Mouse (Mus musculus): ENCODE data around the gene Raver1. TPM values are rescaled to one million over a fixed set of nuclear protein-coding genes. Genes with fewer than 3 reads are reported as not detected.

Gene Raver1
- total RNA-seq (2021), result 10 to 100 TPM; 26.3 to 27.9 TPM
- polyA plus RNA-seq (2012; rRNA removed), result 27.4 and 29.1 TPM in 2 replicates
- long read RNA-seq, transcript Raver1-201 (13 exons, 3,470 nt), result major isoform, 13 of 18 reads
- long read RNA-seq, partial matches to known transcripts, result 1 of 18 reads
- long read RNA-seq, other reads (novel, unspliced or antisense), result 4 of 18 reads

- peak within 1 kb of the TSS; percentile 62 for H3K4me3 ChIP-seq
- peak; percentile 96 to 98 for DNase-seq
- intact Hi-C loops (cut with DNase I), result loop anchor here (2.0 to 5.0 kb wide), 2 partner anchors 41 to 60 kb away; partner anchors contain the start of gene Icam5
- peaks cover 7% of the 10 kb centered on the region for H3K4me1 ChIP-seq (ENCODE audit: control insufficient read depth, insufficient read depth, low read length)
- WGBS, result under 1% methylated on average over 54 of the region's 54 CpGs
- peak within 1 kb of the TSS; percentile 81 for H3K9ac ChIP-seq (ENCODE audit: low read depth, low read length)
- no peaks in the 10 kb centered on the region for H3K36me3 ChIP-seq (ENCODE audit: control insufficient read depth, insufficient read depth, low read length)
- peaks cover 5% of the 10 kb centered on the region; the same call in 1 of the 2 replicates for H3K79me2 ChIP-seq (replicated peaks; ENCODE audit: control insufficient read depth, insufficient read depth, low read length)
- peak within 1 kb of the TSS; percentile 94 for H3K27ac ChIP-seq
- H3K27me3 ChIP-seq (ENCODE audit: control insufficient read depth, insufficient read depth, low read length), result no peaks in the 10 kb centered on the region
- no peak for TF ChIP-seq EP300 (IDR thresholded peaks at IDR 0.05; ENCODE audit: insufficient read depth, low read depth, low read length)
- no peak for TF ChIP-seq CTCF (IDR thresholded peaks at IDR 0.05)
- peak; percentile 88 for TF ChIP-seq POLR2A (IDR thresholded peaks at IDR 0.05; ENCODE audit: insufficient read depth, low read depth, low read length)
These were observed at the start of gene Raver1, which contains the start of gene Gm38431 for GRCm38 (mm10) chr9:21091707-21092320. TSS of gene Raver1 (minus strand) at chr9:21092008. TSS of gene Gm38431 (minus strand) at chr9:21091997.

- H3K4me3 ChIP-seq, result no peak overlapping the region
- DNase-seq, result no peak
- H3K79me2 ChIP-seq (replicated peaks; ENCODE audit: control insufficient read depth, insufficient read depth, low read length), result no peaks in the 10 kb centered on the region
- intact Hi-C loops (cut with DNase I), result loop anchor here (10.0 kb wide), 1 partner anchor 134 kb away; the partner anchor contains the start of gene Mrpl4
- H3K9ac ChIP-seq (ENCODE audit: low read depth, low read length), result no peak overlapping the region
- WGBS, result 50% methylated on average over 4 of the region's 4 CpGs
- H3K4me1 ChIP-seq (ENCODE audit: control insufficient read depth, insufficient read depth, low read length), result peaks cover 14% of the 10 kb centered on the region
- H3K27ac ChIP-seq, result no peak overlapping the region
- TF ChIP-seq EP300 (IDR thresholded peaks at IDR 0.05; ENCODE audit: insufficient read depth, low read depth, low read length) (no peak), CTCF (IDR thresholded peaks at IDR 0.05) (no peak), POLR2A (IDR thresholded peaks at IDR 0.05; ENCODE audit: insufficient read depth, low read depth, low read length) (no peak)
- H3K27me3 ChIP-seq (ENCODE audit: control insufficient read depth, insufficient read depth, low read length), result no peaks in the 10 kb centered on the region
- peaks cover 5% of the 10 kb centered on the region; the same call in 1 of the 2 replicates for H3K36me3 ChIP-seq (ENCODE audit: control insufficient read depth, insufficient read depth, low read length)
These were observed 46.6 kb upstream of the Raver1 start for GRCm38 (mm10) chr9:21138386-21138785.

- no peaks in the 10 kb centered on the region for H3K27me3 ChIP-seq (ENCODE audit: control insufficient read depth, insufficient read depth, low read length)
- peaks cover 5% of the 10 kb centered on the region; the same call in 1 of the 2 replicates for H3K36me3 ChIP-seq (ENCODE audit: control insufficient read depth, insufficient read depth, low read length)
- no peak overlapping the region for H3K27ac ChIP-seq
- TF ChIP-seq POLR2A (IDR thresholded peaks at IDR 0.05; ENCODE audit: insufficient read depth, low read depth, low read length) (no peak), EP300 (IDR thresholded peaks at IDR 0.05; ENCODE audit: insufficient read depth, low read depth, low read length) (0 out of 2 replicates have a peak, but pooled peaks have one; percentile 47), CTCF (IDR thresholded peaks at IDR 0.05) (peak; percentile 77)
- H3K9ac ChIP-seq (ENCODE audit: low read depth, low read length), result no peak overlapping the region
- WGBS, result 49% methylated on average over 3 of the region's 3 CpGs
- peak; percentile 52 to 59 for DNase-seq
- no peaks in the 10 kb centered on the region for H3K79me2 ChIP-seq (replicated peaks; ENCODE audit: control insufficient read depth, insufficient read depth, low read length)
- H3K4me3 ChIP-seq, result no peak overlapping the region
- intact Hi-C loops (cut with DNase I), result loop anchor here (1.0 to 10.0 kb wide), 2 partner anchors 132 to 236 kb away; partner anchors contain the start of gene Mrpl4
- peaks cover 14% of the 10 kb centered on the region for H3K4me1 ChIP-seq (ENCODE audit: control insufficient read depth, insufficient read depth, low read length)
These were observed 45.4 kb upstream of the Raver1 start for GRCm38 (mm10) chr9:21137229-21137628.

- Histone ChIP-seq H3K9ac (ENCODE audit: low read depth, low read length) (no peak overlapping the region), H3K27ac (peak overlapping the region; percentile 81), H3K79me2 (replicated peaks; ENCODE audit: control insufficient read depth, insufficient read depth, low read length) (no peaks in the 10 kb centered on the region), H3K27me3 (ENCODE audit: control insufficient read depth, insufficient read depth, low read length) (no peaks in the 10 kb centered on the region), H3K4me3 (no peak overlapping the region), H3K36me3 (ENCODE audit: control insufficient read depth, insufficient read depth, low read length) (peaks cover 5% of the 10 kb centered on the region; the same call in 1 of the 2 replicates), H3K4me1 (ENCODE audit: control insufficient read depth, insufficient read depth, low read length) (peaks cover 14% of the 10 kb centered on the region)
- no peak for DNase-seq
- 56% methylated on average over 6 of the region's 6 CpGs for WGBS
- intact Hi-C loops (cut with DNase I), result loop anchor here (1.0 to 10.0 kb wide), 2 partner anchors 106 to 132 kb away; partner anchors contain the start of gene Mrpl4
- TF ChIP-seq POLR2A (IDR thresholded peaks at IDR 0.05; ENCODE audit: insufficient read depth, low read depth, low read length) (no peak), EP300 (IDR thresholded peaks at IDR 0.05; ENCODE audit: insufficient read depth, low read depth, low read length) (no peak), CTCF (IDR thresholded peaks at IDR 0.05) (no peak)
These were observed 44.6 kb upstream of the Raver1 start for GRCm38 (mm10) chr9:21136401-21136800.

- Histone ChIP-seq H3K9ac (ENCODE audit: low read depth, low read length) (no peak overlapping the region), H3K27ac (peak overlapping the region; percentile 81), H3K4me3 (no peak overlapping the region), H3K4me1 (ENCODE audit: control insufficient read depth, insufficient read depth, low read length) (peaks cover 14% of the 10 kb centered on the region), H3K79me2 (replicated peaks; ENCODE audit: control insufficient read depth, insufficient read depth, low read length) (no peaks in the 10 kb centered on the region), H3K27me3 (ENCODE audit: control insufficient read depth, insufficient read depth, low read length) (no peaks in the 10 kb centered on the region), H3K36me3 (ENCODE audit: control insufficient read depth, insufficient read depth, low read length) (peaks cover 5% of the 10 kb centered on the region; the same call in 1 of the 2 replicates)
- no peak for TF ChIP-seq CTCF (IDR thresholded peaks at IDR 0.05)
- TF ChIP-seq EP300 (IDR thresholded peaks at IDR 0.05; ENCODE audit: insufficient read depth, low read depth, low read length), result no peak
- TF ChIP-seq POLR2A (IDR thresholded peaks at IDR 0.05; ENCODE audit: insufficient read depth, low read depth, low read length), result no peak
- intact Hi-C loops (cut with DNase I), result loop anchor here (1.0 to 10.0 kb wide), 2 partner anchors 106 to 131 kb away; partner anchors contain the start of gene Mrpl4
- WGBS, result 34% methylated on average over 1 of the region's 1 CpGs
- no peak for DNase-seq
These were observed 44.2 kb upstream of the Raver1 start for GRCm38 (mm10) chr9:21135941-21136381.

Measured in heart, adult 2 months (tissue).